In the genomic region with DNA sequence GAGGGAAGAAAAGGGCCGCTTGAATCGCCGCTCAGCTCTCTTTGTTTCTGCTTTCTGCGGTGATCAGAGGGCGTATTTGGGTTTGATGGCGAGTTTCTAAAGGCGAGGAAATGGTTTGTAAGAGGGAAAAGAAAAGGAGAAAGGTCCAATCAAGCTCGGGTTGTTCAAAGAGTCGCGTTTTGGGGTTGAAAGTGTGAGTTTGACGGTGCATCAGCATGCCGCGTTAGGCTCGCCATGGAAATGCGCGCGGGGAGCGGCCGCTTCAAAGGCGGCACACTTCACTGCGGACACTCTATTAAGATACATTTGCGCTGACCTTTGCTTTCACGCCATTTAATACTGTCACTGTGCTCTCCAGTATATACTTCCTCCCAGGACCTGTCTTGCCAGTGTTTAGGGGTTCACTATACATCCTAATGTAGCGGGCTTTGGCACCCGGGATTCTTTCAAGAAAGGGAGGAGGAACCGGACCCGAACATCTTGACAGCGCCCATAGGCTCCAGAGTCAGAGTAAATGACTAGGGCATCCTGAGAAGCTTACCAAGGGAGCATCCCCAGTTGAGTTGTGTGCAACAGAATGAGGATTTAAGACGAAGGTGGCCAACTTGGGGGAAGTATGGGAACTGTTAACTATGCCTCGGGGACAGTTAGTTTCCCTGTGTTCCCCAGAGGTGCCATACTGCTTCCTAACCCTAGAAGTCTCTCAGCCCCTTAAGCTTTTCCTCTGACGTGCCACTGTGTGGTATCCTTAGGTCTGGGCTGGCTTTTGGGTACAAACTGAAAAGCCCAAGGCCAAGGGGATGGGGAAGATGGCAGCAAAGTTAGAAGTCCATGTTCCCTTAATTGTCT, we compare ENCODE assay signal across 15 mouse cellular contexts. TPM values are rescaled to one million over a fixed set of nuclear protein-coding genes. Genes with fewer than 3 reads are reported as not detected.
DNase-seq lines count a peak whose midpoint lies in the region; ATAC-seq and TF ChIP-seq lines count a peak whose summit lies in the region.
"Had no signal": no experiment of that assay in that cellular context is flagged by ENCODE, and none has a peak within 500 bp of the region (broad histone marks: within the 10 kb centered on the region; RNA-seq: fewer than 3 reads in every experiment).

No protein-coding gene starts in this region.

- TF ChIP-seq CTCF in midbrain, postnatal 0 days (IDR thresholded peaks at IDR 0.05), result no peak

- peak overlapping the region; percentile 28 for H3K4me3 ChIP-seq in hindbrain, embryonic 13.5 days
- H3K4me3 ChIP-seq in midbrain, postnatal 0 days (ENCODE audit: low read depth, low read length), result 0 out of 2 replicates have a peak overlapping the region, but pooled peaks have one; percentile 1
- H3K4me3 ChIP-seq: erythroblast, embryonic 14.5 days; heart, embryonic 12.5 days had no signal

- intact Hi-C loops in heart, postnatal 14 days (cut with DNase I), result no loop called here
- intact Hi-C loops in gastrocnemius, postnatal 36 days (cut with DNase I), result no loop called here

- H3K36me3 ChIP-seq in hindbrain, embryonic 13.5 days, result no peaks in the 10 kb centered on the region
- H3K36me3 ChIP-seq in midbrain, postnatal 0 days (ENCODE audit: insufficient read depth, low read length), result no peaks in the 10 kb centered on the region
- H3K36me3 ChIP-seq: heart, embryonic 12.5 days had no signal

- H3K4me2 ChIP-seq in hindbrain, embryonic 13.5 days, result peak overlapping the region; percentile 47
- peak overlapping the region; percentile 28 for H3K4me2 ChIP-seq in midbrain, postnatal 0 days (ENCODE audit: low read depth, low read length, poor library complexity, severe bottlenecking)
- H3K4me2 ChIP-seq: heart, embryonic 12.5 days had no signal

- H3K9ac ChIP-seq in hindbrain, embryonic 13.5 days, result peak overlapping the region; percentile 67
- H3K9ac ChIP-seq in midbrain, postnatal 0 days (replicated peaks; ENCODE audit: low read length, poor library complexity, severe bottlenecking), result 0 out of 2 replicates have a peak overlapping the region, but pooled peaks have one; percentile 29
- H3K9ac ChIP-seq: heart, embryonic 12.5 days had no signal

- peak; percentile 64 for DNase-seq in heart, adult 11 months
- DNase-seq in heart, postnatal 14 days, result no peak
- peak; percentile 81 for DNase-seq in embryo, embryonic 11 days
- no peak for DNase-seq in midbrain, postnatal 0 days (ENCODE audit: low spot score)
- DNase-seq in urinary bladder, postnatal 25 days (ENCODE audit: low spot score), result no peak
- DNase-seq in lung, adult 18-20 months, result no peak
- no peak for DNase-seq in gastrocnemius, postnatal 36 days
- DNase-seq: thymus, postnatal 4 days had no signal

- H3K4me1 ChIP-seq in hindbrain, embryonic 13.5 days (replicated peaks), result peaks cover 26% of the 10 kb centered on the region
- H3K4me1 ChIP-seq in midbrain, postnatal 0 days (ENCODE audit: insufficient read depth, low read length), result no peaks in the 10 kb centered on the region

- H3K27me3 ChIP-seq in hindbrain, embryonic 13.5 days, result peaks cover 94% of the 10 kb centered on the region
- peaks cover 79% of the 10 kb centered on the region for H3K27me3 ChIP-seq in midbrain, postnatal 0 days (ENCODE audit: insufficient read depth, low read length)

- H3K9me3 ChIP-seq in hindbrain, embryonic 13.5 days, result no peaks in the 10 kb centered on the region
- no peaks in the 10 kb centered on the region for H3K9me3 ChIP-seq in midbrain, postnatal 0 days (ENCODE audit: low read length)
- H3K9me3 ChIP-seq: heart, embryonic 12.5 days had no signal

- ATAC-seq in hindbrain, embryonic 13.5 days (ENCODE audit: low FRiP score), result no peak
- ATAC-seq in midbrain, postnatal 0 days (ENCODE audit: low FRiP score), result no peak
- ATAC-seq: intestine, postnatal 0 days had no signal

- H3K27ac ChIP-seq in hindbrain, embryonic 13.5 days, result peak overlapping the region; percentile 97
- H3K27ac ChIP-seq in midbrain, postnatal 0 days (ENCODE audit: low read depth, low read length), result peak overlapping the region; percentile 47
- H3K27ac ChIP-seq: macrophage had no signal

- 1% methylated on average over 31 of the region's 31 CpGs for WGBS in hindbrain, embryonic 13.5 days
- 9% methylated on average over 31 of the region's 31 CpGs for WGBS in midbrain, postnatal 0 days

RNA-seq across cellular contexts. Expression of a gene that starts 21.5 kb away (rescaled TPM):
- not detected for total RNA-seq in heart, postnatal 14 days (2021)
- 13.7 and 21.3 TPM in 2 replicates for polyA plus RNA-seq in hindbrain, embryonic 13.5 days (2015; fragmentation: Nextera tagmentation; extraction: Ambion mirVana)
- 91.8 and 146 TPM in 2 replicates for total RNA-seq in midbrain, postnatal 0 days (2014; rRNA removed)
- polyA plus RNA-seq in midbrain, postnatal 0 days (2015; fragmentation: Nextera tagmentation; extraction: Ambion mirVana), result 4.1 and 8.2 TPM in 2 replicates
- total RNA-seq in gastrocnemius, postnatal 36 days (2021), result 1 to 10 TPM; 1.3 to 2.8 TPM
- total RNA-seq: liver, adult 2 months; MEL had no signal
- polyA plus RNA-seq: erythroblast, embryonic 14.5 days; intestine, postnatal 0 days; liver, adult 2 months; macrophage had no signal

RNA-seq across cellular contexts. Expression of a gene that starts 24.9 kb away (rescaled TPM):
- not detected for total RNA-seq in heart, postnatal 14 days (2021)
- 42.7 and 58.2 TPM in 2 replicates for polyA plus RNA-seq in hindbrain, embryonic 13.5 days (2015; fragmentation: Nextera tagmentation; extraction: Ambion mirVana)
- total RNA-seq in midbrain, postnatal 0 days (2014; rRNA removed), result 54.7 and 73.4 TPM in 2 replicates
- polyA plus RNA-seq in midbrain, postnatal 0 days (2015; fragmentation: Nextera tagmentation; extraction: Ambion mirVana), result 22.2 and 33.5 TPM in 2 replicates
- total RNA-seq in gastrocnemius, postnatal 36 days (2021), result under 1 TPM in 1 of 2 experiments, not detected in 1; 0.43 TPM
- total RNA-seq: liver, adult 2 months; MEL had no signal
- polyA plus RNA-seq: intestine, postnatal 0 days; liver, adult 2 months; macrophage had no signal

Comparison
In these comparisons a context has a peak if more than half of its experiments do, and no peak if none do; other contexts are left out.
1. DNase-seq: peak in heart, adult 11 months (single experiment) and embryo, embryonic 11 days (single experiment); none in heart, postnatal 14 days (0 of 2), midbrain, postnatal 0 days (single experiment), urinary bladder, postnatal 25 days (single experiment), lung, adult 18-20 months (0 of 2) and gastrocnemius, postnatal 36 days (0 of 2).
2. RNA of a gene that starts 21.5 kb away (total RNA-seq): 91.8 to 146 TPM in midbrain, postnatal 0 days; 1.3 to 2.8 TPM in gastrocnemius, postnatal 36 days and not detected in heart, postnatal 14 days; every median in the first group is over 10 times any median in the second.
3. RNA of a gene that starts 24.9 kb away (total RNA-seq): 54.7 to 73.4 TPM in midbrain, postnatal 0 days; 0.43 TPM in gastrocnemius, postnatal 36 days and not detected in heart, postnatal 14 days; every median in the first group is over 10 times any median in the second.